Mouse (Mus musculus) intestine, embryonic 14.5 days (tissue): ENCODE measurements at regions not wholly inside any gene's neighbourhood (a gene's known extent, or its start where the extent isn't known, plus 50 kb on each side); places are given as distances from the start of the nearest gene placed in this dataset.

ENCODE experiments used
- ATAC-seq: fragments of 200-750 bp; cut with Nextera tagmentation; replicated peaks from 2 replicates; pipeline ENCODE4 v1.8.0; 2017; ENCODE audit warnings: low read depth, moderate number of reproducible peaks, moderate TSS enrichment, moderate library complexity; ENCODE audit not compliant: low FRiP score, low TSS enrichment
- DNase-seq: peaks from one replicate; pipeline ENCODE4 v3.0.0-alpha.2; 2018; ENCODE audit warnings: low spot score
- H3K27ac ChIP-seq: fragments of 300-500 bp; sonication (generic); 2 replicates; pipeline ENCODE4 v1.5.1; 2014; ENCODE audit warnings: low read depth, mild to moderate bottlenecking, control low read depth
- H3K27me3 ChIP-seq: fragments of 300-500 bp; sonication (generic); replicated peaks from 2 replicates; pipeline ENCODE4 v1.6.1; 2014; ENCODE audit warnings: low read length, control low read depth; ENCODE audit not compliant: control insufficient read depth, insufficient read depth
- H3K36me3 ChIP-seq: fragments of 300-500 bp; sonication (generic); 2 replicates; pipeline ENCODE4 v1.6.1; 2014; ENCODE audit warnings: low read length, control low read depth; ENCODE audit not compliant: control insufficient read depth, insufficient read depth
- H3K4me1 ChIP-seq: fragments of 300-500 bp; sonication (generic); replicated peaks from 2 replicates; pipeline ENCODE4 v1.6.1; 2014; ENCODE audit warnings: low read length, control low read depth, mixed read lengths; ENCODE audit not compliant: control insufficient read depth, insufficient read depth
- H3K4me2 ChIP-seq: fragments of 300-500 bp; sonication (generic); 2 replicates; pipeline ENCODE4 v1.6.1; 2014; ENCODE audit warnings: low read length
- H3K4me3 ChIP-seq: fragments of 300-500 bp; sonication (generic); 2 replicates; pipeline ENCODE4 v1.5.1; 2014; ENCODE audit warnings: low read depth, low read length, control low read depth, mixed read lengths
- H3K9ac ChIP-seq: fragments of 300-500 bp; sonication (generic); 2 replicates; pipeline ENCODE4 v1.6.1; 2014; ENCODE audit warnings: mild to moderate bottlenecking, low read length
- H3K9me3 ChIP-seq: fragments of 300-500 bp; sonication (generic); 2 replicates; pipeline ENCODE4 v1.6.1; 2016; ENCODE audit warnings: low read length, control low read depth; ENCODE audit not compliant: control insufficient read depth
- WGBS: fragments of 180-500 bp; shearing (Covaris S2); extraction: QIAGEN DNeasy Blood & Tissue Kit; methylation state at CpG from one replicate; pipeline ENCODE4 v1.1.7; 2014; 5-methylcytosine and 5-hydroxymethylcytosine counted together

- H3K4me2 ChIP-seq = no peak overlapping the region
- H3K36me3 ChIP-seq = no peaks in the 10 kb centered on the region
- no peak overlapping the region for H3K4me3 ChIP-seq
- H3K4me1 ChIP-seq = no peaks in the 10 kb centered on the region
- H3K9me3 ChIP-seq = no peaks in the 10 kb centered on the region
- WGBS = 4% methylated on average over 18 of the region's 18 CpGs
- H3K27me3 ChIP-seq = 0 out of 2 replicates have a peak, but pooled peaks cover 4% of the 10 kb centered on the region
- ATAC-seq (peak; percentile 85), DNase-seq (peak; percentile 86)
- no peak overlapping the region for H3K9ac ChIP-seq
- no peak overlapping the region for H3K27ac ChIP-seq
These were observed 163.8 kb downstream of the Ttc8 start for GRCm38 (mm10) chr12:99084144-99084543.

- Histone ChIP-seq H3K27ac (no peak overlapping the region), H3K27me3 (0 out of 2 replicates have a peak, but pooled peaks cover 4% of the 10 kb centered on the region), H3K4me3 (no peak overlapping the region), H3K9me3 (no peaks in the 10 kb centered on the region), H3K4me1 (no peaks in the 10 kb centered on the region), H3K9ac (no peak overlapping the region), H3K4me2 (no peak overlapping the region), H3K36me3 (no peaks in the 10 kb centered on the region)
- DNase-seq = no peak
- ATAC-seq = no peak
- WGBS = 45% methylated on average over 8 of the region's 8 CpGs
These were observed 166.9 kb downstream of the Ttc8 start for GRCm38 (mm10) chr12:99087286-99087685.

- H3K4me3 ChIP-seq = no peak overlapping the region
- H3K27me3 ChIP-seq = no peaks in the 10 kb centered on the region
- ATAC-seq (no peak), DNase-seq (no peak)
- 78% methylated on average over 4 of the region's 4 CpGs for WGBS
- H3K27ac ChIP-seq = no peak overlapping the region
- H3K36me3 ChIP-seq = no peaks in the 10 kb centered on the region
- H3K9me3 ChIP-seq = no peaks in the 10 kb centered on the region
- H3K4me2 ChIP-seq = no peak overlapping the region
- H3K9ac ChIP-seq = no peak overlapping the region
- no peaks in the 10 kb centered on the region for H3K4me1 ChIP-seq
These were observed 171.4 kb downstream of the Ttc8 start for GRCm38 (mm10) chr12:99091770-99092169.

GRCm38 (mm10) chr12:99093151-99093550, 172.8 kb downstream of the Ttc8 start:
- WGBS = 59% methylated on average over 3 of the region's 3 CpGs
- Histone ChIP-seq H3K27me3 (no peaks in the 10 kb centered on the region), H3K4me2 (no peak overlapping the region), H3K9me3 (no peaks in the 10 kb centered on the region), H3K9ac (no peak overlapping the region), H3K27ac (no peak overlapping the region), H3K4me3 (no peak overlapping the region), H3K36me3 (no peaks in the 10 kb centered on the region), H3K4me1 (0 out of 2 replicates have a peak, but pooled peaks cover 3% of the 10 kb centered on the region)
- no peak for DNase-seq
- ATAC-seq = no peak

GRCm38 (mm10) chr12:99093989-99094388, 173.6 kb downstream of the Ttc8 start:
- no peaks in the 10 kb centered on the region for H3K36me3 ChIP-seq
- H3K9ac ChIP-seq = no peak overlapping the region
- H3K27ac ChIP-seq = no peak overlapping the region
- DNase-seq (no peak), ATAC-seq (no peak)
- H3K4me2 ChIP-seq = no peak overlapping the region
- no peak overlapping the region for H3K4me3 ChIP-seq
- no peaks in the 10 kb centered on the region for H3K27me3 ChIP-seq
- WGBS = 84% methylated on average over 6 of the region's 6 CpGs
- H3K4me1 ChIP-seq = 0 out of 2 replicates have a peak, but pooled peaks cover 3% of the 10 kb centered on the region
- no peaks in the 10 kb centered on the region for H3K9me3 ChIP-seq

- DNase-seq = peak; percentile 95
- H3K36me3 ChIP-seq = no peaks in the 10 kb centered on the region
- no peaks in the 10 kb centered on the region for H3K27me3 ChIP-seq
- H3K9ac ChIP-seq = no peak overlapping the region
- H3K9me3 ChIP-seq = no peaks in the 10 kb centered on the region
- no peak overlapping the region for H3K4me3 ChIP-seq
- H3K4me2 ChIP-seq = 0 out of 2 replicates have a peak overlapping the region, but pooled peaks have one; percentile 6
- 0 out of 2 replicates have a peak, but pooled peaks cover 3% of the 10 kb centered on the region for H3K4me1 ChIP-seq
- ATAC-seq = peak; percentile 71
- peak overlapping the region; percentile 47; the same call in 1 of the 2 replicates for H3K27ac ChIP-seq
- 31% methylated on average over 14 of the region's 14 CpGs for WGBS
These were observed 176.7 kb downstream of the Ttc8 start for GRCm38 (mm10) chr12:99096930-99097617.

GRCm38 (mm10) chr12:99097618-99098066, 177.3 kb downstream of the Ttc8 start:
- ATAC-seq (peak; percentile 58), DNase-seq (peak; percentile 65)
- H3K4me2 ChIP-seq = 0 out of 2 replicates have a peak overlapping the region, but pooled peaks have one; percentile 6
- H3K27ac ChIP-seq = peak overlapping the region; percentile 47; the same call in 1 of the 2 replicates
- 0 out of 2 replicates have a peak, but pooled peaks cover 2% of the 10 kb centered on the region for H3K9me3 ChIP-seq
- no peak overlapping the region for H3K4me3 ChIP-seq
- no peaks in the 10 kb centered on the region for H3K36me3 ChIP-seq
- H3K9ac ChIP-seq = no peak overlapping the region
- H3K27me3 ChIP-seq = no peaks in the 10 kb centered on the region
- whole genome bisulfite sequencing = 73% methylated on average over 17 of the region's 17 CpGs
- H3K4me1 ChIP-seq = 0 out of 2 replicates have a peak, but pooled peaks cover 3% of the 10 kb centered on the region

GRCm38 (mm10) chr12:99099881-99100280, 179.5 kb downstream of the Ttc8 start:
- 0 out of 2 replicates have a peak, but pooled peaks cover 2% of the 10 kb centered on the region for H3K9me3 ChIP-seq
- DNase-seq (no peak), ATAC-seq (no peak)
- 0 out of 2 replicates have a peak, but pooled peaks cover 3% of the 10 kb centered on the region for H3K4me1 ChIP-seq
- H3K9ac ChIP-seq = no peak overlapping the region
- no peak overlapping the region for H3K27ac ChIP-seq
- no peak overlapping the region for H3K4me2 ChIP-seq
- H3K36me3 ChIP-seq = no peaks in the 10 kb centered on the region
- WGBS = 58% methylated on average over 7 of the region's 7 CpGs
- no peak overlapping the region for H3K4me3 ChIP-seq
- no peaks in the 10 kb centered on the region for H3K27me3 ChIP-seq

- H3K36me3 ChIP-seq = no peaks in the 10 kb centered on the region
- 86% methylated on average over 5 of the region's 5 CpGs for whole genome bisulfite sequencing
- H3K27ac ChIP-seq = no peak overlapping the region
- H3K4me3 ChIP-seq = no peak overlapping the region
- no peaks in the 10 kb centered on the region for H3K4me1 ChIP-seq
- H3K4me2 ChIP-seq = no peak overlapping the region
- ATAC-seq = no peak
- no peaks in the 10 kb centered on the region for H3K9me3 ChIP-seq
- DNase-seq = no peak
- H3K9ac ChIP-seq = no peak overlapping the region
- H3K27me3 ChIP-seq = no peaks in the 10 kb centered on the region
These were observed 188.2 kb downstream of the Ttc8 start for GRCm38 (mm10) chr12:99108616-99109015.
